Mouse (Mus musculus): ENCODE measurements around the gene Fam69b. TPM values are rescaled to one million over a fixed set of nuclear protein-coding genes. Genes with fewer than 3 reads are reported as not detected.
"Not testable (repeated sequence)": the region's sequence is repeated elsewhere in the genome, so short reads cannot be mapped to it uniquely, and the experiment has no call there.

Gene Fam69b
- polyA plus RNA-seq, 1 experiment from 2014 or later: 50.3 TPM

GRCm38 (mm10) chr2:26654687-26655086, 26.4 kb downstream of the Fam69b start:
- no peak for ATAC-seq (ENCODE audit: insufficient read depth, low FRiP score, low TSS enrichment)
- no peak overlapping the region for H3K9ac ChIP-seq (ENCODE audit: low read length)
- H3K9me3 ChIP-seq (ENCODE audit: control insufficient read depth, low read length): no peaks in the 10 kb centered on the region
- no peaks in the 10 kb centered on the region for H3K4me1 ChIP-seq (ENCODE audit: control insufficient read depth, insufficient read depth, low read length)
- no peak overlapping the region for H3K27ac ChIP-seq (ENCODE audit: low read depth, low read length)
- no peak for DNase-seq (ENCODE audit: low spot score)
- no peak overlapping the region for H3K4me2 ChIP-seq (ENCODE audit: low read depth)
- WGBS: 42% methylated on average over 1 of the region's 1 CpGs
- H3K4me3 ChIP-seq (ENCODE audit: low read depth, low read length): no peak overlapping the region
- no peaks in the 10 kb centered on the region for H3K36me3 ChIP-seq (ENCODE audit: control insufficient read depth, insufficient read depth, low read length)
- H3K27me3 ChIP-seq (ENCODE audit: control insufficient read depth, insufficient read depth, low read length): no peaks in the 10 kb centered on the region

GRCm38 (mm10) chr2:26657426-26657825, 29.2 kb downstream of the Fam69b start:
- H3K9me3 ChIP-seq (ENCODE audit: control insufficient read depth, low read length): no peaks in the 10 kb centered on the region
- no peak overlapping the region for H3K4me3 ChIP-seq (ENCODE audit: low read depth, low read length)
- ATAC-seq (ENCODE audit: insufficient read depth, low FRiP score, low TSS enrichment) (no peak), DNase-seq (ENCODE audit: low spot score) (no peak)
- WGBS: 89% methylated on average over 2 of the region's 2 CpGs
- H3K4me2 ChIP-seq (ENCODE audit: low read depth): no peak overlapping the region
- no peaks in the 10 kb centered on the region for H3K36me3 ChIP-seq (ENCODE audit: control insufficient read depth, insufficient read depth, low read length)
- no peak overlapping the region for H3K9ac ChIP-seq (ENCODE audit: low read length)
- H3K27me3 ChIP-seq (ENCODE audit: control insufficient read depth, insufficient read depth, low read length): no peaks in the 10 kb centered on the region
- no peak overlapping the region for H3K27ac ChIP-seq (ENCODE audit: low read depth, low read length)
- H3K4me1 ChIP-seq (ENCODE audit: control insufficient read depth, insufficient read depth, low read length): no peaks in the 10 kb centered on the region

- 0 out of 2 replicates have a peak overlapping the region, but pooled peaks have one; percentile 14 for H3K4me3 ChIP-seq (ENCODE audit: low read depth, low read length)
- H3K4me1 ChIP-seq (ENCODE audit: control insufficient read depth, insufficient read depth, low read length): no peaks in the 10 kb centered on the region
- H3K9ac ChIP-seq (ENCODE audit: low read length): no peak overlapping the region
- no peak overlapping the region for H3K27ac ChIP-seq (ENCODE audit: low read depth, low read length)
- peak overlapping the region; percentile 38 for H3K4me2 ChIP-seq (ENCODE audit: low read depth)
- no peaks in the 10 kb centered on the region for H3K9me3 ChIP-seq (ENCODE audit: control insufficient read depth, low read length)
- no peaks in the 10 kb centered on the region for H3K36me3 ChIP-seq (ENCODE audit: control insufficient read depth, insufficient read depth, low read length)
- DNase-seq (ENCODE audit: low spot score): peak; percentile 41
- no peak for ATAC-seq (ENCODE audit: insufficient read depth, low FRiP score, low TSS enrichment)
- WGBS: 2% methylated on average over 15 of the region's 20 CpGs
- H3K27me3 ChIP-seq (ENCODE audit: control insufficient read depth, insufficient read depth, low read length): no peaks in the 10 kb centered on the region
Measured at GRCm38 (mm10) chr2:26661143-26661752, 33.0 kb downstream of the Fam69b start.

- Histone ChIP-seq H3K36me3 (ENCODE audit: control insufficient read depth, insufficient read depth, low read length) (no peaks in the 10 kb centered on the region), H3K27ac (ENCODE audit: low read depth, low read length) (no peak overlapping the region), H3K4me1 (ENCODE audit: control insufficient read depth, insufficient read depth, low read length) (no peaks in the 10 kb centered on the region), H3K9me3 (ENCODE audit: control insufficient read depth, low read length) (no peaks in the 10 kb centered on the region), H3K4me3 (ENCODE audit: low read depth, low read length) (0 out of 2 replicates have a peak overlapping the region, but pooled peaks have one; percentile 14), H3K27me3 (ENCODE audit: control insufficient read depth, insufficient read depth, low read length) (no peaks in the 10 kb centered on the region), H3K9ac (ENCODE audit: low read length) (no peak overlapping the region), H3K4me2 (ENCODE audit: low read depth) (peak overlapping the region; percentile 38)
- DNase-seq (ENCODE audit: low spot score) (no peak), ATAC-seq (ENCODE audit: insufficient read depth, low FRiP score, low TSS enrichment) (no peak)
- 48% methylated on average over 29 of the region's 29 CpGs for WGBS
Measured at GRCm38 (mm10) chr2:26661768-26662508, 33.7 kb downstream of the Fam69b start.

- Histone ChIP-seq H3K9me3 (ENCODE audit: control insufficient read depth, low read length) (no peaks in the 10 kb centered on the region), H3K4me2 (ENCODE audit: low read depth) (no peak overlapping the region), H3K27me3 (ENCODE audit: control insufficient read depth, insufficient read depth, low read length) (no peaks in the 10 kb centered on the region), H3K36me3 (ENCODE audit: control insufficient read depth, insufficient read depth, low read length) (no peaks in the 10 kb centered on the region), H3K9ac (ENCODE audit: low read length) (no peak overlapping the region), H3K4me3 (ENCODE audit: low read depth, low read length) (no peak overlapping the region), H3K27ac (ENCODE audit: low read depth, low read length) (no peak overlapping the region), H3K4me1 (ENCODE audit: control insufficient read depth, insufficient read depth, low read length) (no peaks in the 10 kb centered on the region)
- no peak for ATAC-seq (ENCODE audit: insufficient read depth, low FRiP score, low TSS enrichment)
- no peak for DNase-seq (ENCODE audit: low spot score)
- 85% methylated on average over 13 of the region's 13 CpGs for WGBS
Measured at GRCm38 (mm10) chr2:26662509-26662882, 34.2 kb downstream of the Fam69b start.

- Histone ChIP-seq H3K4me3 (ENCODE audit: low read depth, low read length) (no peak overlapping the region), H3K4me2 (ENCODE audit: low read depth) (no peak overlapping the region), H3K36me3 (ENCODE audit: control insufficient read depth, insufficient read depth, low read length) (no peaks in the 10 kb centered on the region), H3K4me1 (ENCODE audit: control insufficient read depth, insufficient read depth, low read length) (no peaks in the 10 kb centered on the region), H3K9me3 (ENCODE audit: control insufficient read depth, low read length) (no peaks in the 10 kb centered on the region), H3K27ac (ENCODE audit: low read depth, low read length) (no peak overlapping the region), H3K9ac (ENCODE audit: low read length) (no peak overlapping the region), H3K27me3 (ENCODE audit: control insufficient read depth, insufficient read depth, low read length) (no peaks in the 10 kb centered on the region)
- 81% methylated on average over 10 of the region's 10 CpGs for WGBS
- ATAC-seq (ENCODE audit: insufficient read depth, low FRiP score, low TSS enrichment) (no peak), DNase-seq (ENCODE audit: low spot score) (no peak)
Measured at GRCm38 (mm10) chr2:26663112-26663511, 34.9 kb downstream of the Fam69b start.

- not testable (repeated sequence) for H3K4me1 ChIP-seq (ENCODE audit: control insufficient read depth, insufficient read depth, low read length); H3K4me3 ChIP-seq (ENCODE audit: low read depth, low read length); H3K9me3 ChIP-seq (ENCODE audit: control insufficient read depth, low read length); H3K27ac ChIP-seq (ENCODE audit: low read depth, low read length); H3K27me3 ChIP-seq (ENCODE audit: control insufficient read depth, insufficient read depth, low read length); H3K9ac ChIP-seq (ENCODE audit: low read length); H3K36me3 ChIP-seq (ENCODE audit: control insufficient read depth, insufficient read depth, low read length); ATAC-seq (ENCODE audit: insufficient read depth, low FRiP score, low TSS enrichment); H3K4me2 ChIP-seq (ENCODE audit: low read depth)
- 79% methylated on average over 1 of the region's 1 CpGs for WGBS
- peak; percentile 59 for DNase-seq (ENCODE audit: low spot score)
Measured at GRCm38 (mm10) chr2:26663551-26663950, 35.3 kb downstream of the Fam69b start.

- no peaks in the 10 kb centered on the region for H3K36me3 ChIP-seq (ENCODE audit: control insufficient read depth, insufficient read depth, low read length)
- H3K27me3 ChIP-seq (ENCODE audit: control insufficient read depth, insufficient read depth, low read length): no peaks in the 10 kb centered on the region
- H3K4me2 ChIP-seq (ENCODE audit: low read depth): no peak overlapping the region
- no peaks in the 10 kb centered on the region for H3K4me1 ChIP-seq (ENCODE audit: control insufficient read depth, insufficient read depth, low read length)
- ATAC-seq (ENCODE audit: insufficient read depth, low FRiP score, low TSS enrichment): no peak
- H3K9ac ChIP-seq (ENCODE audit: low read length): no peak overlapping the region
- H3K27ac ChIP-seq (ENCODE audit: low read depth, low read length): no peak overlapping the region
- no peak overlapping the region for H3K4me3 ChIP-seq (ENCODE audit: low read depth, low read length)
- DNase-seq (ENCODE audit: low spot score): no peak
- H3K9me3 ChIP-seq (ENCODE audit: control insufficient read depth, low read length): no peaks in the 10 kb centered on the region
Measured at GRCm38 (mm10) chr2:26668746-26669145, 40.5 kb downstream of the Fam69b start.

- DNase-seq (ENCODE audit: low spot score) (no peak), ATAC-seq (ENCODE audit: insufficient read depth, low FRiP score, low TSS enrichment) (no peak)
- Histone ChIP-seq H3K4me2 (ENCODE audit: low read depth) (no peak within 1 kb of the TSS), H3K9ac (ENCODE audit: low read length) (no peak within 1 kb of the TSS), H3K27ac (ENCODE audit: low read depth, low read length) (no peak within 1 kb of the TSS), H3K36me3 (ENCODE audit: control insufficient read depth, insufficient read depth, low read length) (no peaks in the 10 kb centered on the region), H3K27me3 (ENCODE audit: control insufficient read depth, insufficient read depth, low read length) (no peaks in the 10 kb centered on the region), H3K9me3 (ENCODE audit: control insufficient read depth, low read length) (no peaks in the 10 kb centered on the region), H3K4me1 (ENCODE audit: control insufficient read depth, insufficient read depth, low read length) (no peaks in the 10 kb centered on the region), H3K4me3 (ENCODE audit: low read depth, low read length) (no peak within 1 kb of the TSS)
- 78% methylated on average over 3 of the region's 3 CpGs for WGBS
Measured at GRCm38 (mm10) chr2:26671182-26671581, 42.9 kb downstream of the Fam69b start, which contains the start of gene Lcn4. TSS of gene Lcn4 (minus strand) at chr2:26671282.

All from neural tube, embryonic 11.5 days (tissue).